Mouse (Mus musculus): ENCODE data around the gene Atg13. TPM values are rescaled to one million over a fixed set of nuclear protein-coding genes. Genes with fewer than 3 reads are reported as not detected.

Atg13 gene
- polyA plus RNA-seq (2017; shearing (Covaris generic)) = 66.2 TPM

DNA sequence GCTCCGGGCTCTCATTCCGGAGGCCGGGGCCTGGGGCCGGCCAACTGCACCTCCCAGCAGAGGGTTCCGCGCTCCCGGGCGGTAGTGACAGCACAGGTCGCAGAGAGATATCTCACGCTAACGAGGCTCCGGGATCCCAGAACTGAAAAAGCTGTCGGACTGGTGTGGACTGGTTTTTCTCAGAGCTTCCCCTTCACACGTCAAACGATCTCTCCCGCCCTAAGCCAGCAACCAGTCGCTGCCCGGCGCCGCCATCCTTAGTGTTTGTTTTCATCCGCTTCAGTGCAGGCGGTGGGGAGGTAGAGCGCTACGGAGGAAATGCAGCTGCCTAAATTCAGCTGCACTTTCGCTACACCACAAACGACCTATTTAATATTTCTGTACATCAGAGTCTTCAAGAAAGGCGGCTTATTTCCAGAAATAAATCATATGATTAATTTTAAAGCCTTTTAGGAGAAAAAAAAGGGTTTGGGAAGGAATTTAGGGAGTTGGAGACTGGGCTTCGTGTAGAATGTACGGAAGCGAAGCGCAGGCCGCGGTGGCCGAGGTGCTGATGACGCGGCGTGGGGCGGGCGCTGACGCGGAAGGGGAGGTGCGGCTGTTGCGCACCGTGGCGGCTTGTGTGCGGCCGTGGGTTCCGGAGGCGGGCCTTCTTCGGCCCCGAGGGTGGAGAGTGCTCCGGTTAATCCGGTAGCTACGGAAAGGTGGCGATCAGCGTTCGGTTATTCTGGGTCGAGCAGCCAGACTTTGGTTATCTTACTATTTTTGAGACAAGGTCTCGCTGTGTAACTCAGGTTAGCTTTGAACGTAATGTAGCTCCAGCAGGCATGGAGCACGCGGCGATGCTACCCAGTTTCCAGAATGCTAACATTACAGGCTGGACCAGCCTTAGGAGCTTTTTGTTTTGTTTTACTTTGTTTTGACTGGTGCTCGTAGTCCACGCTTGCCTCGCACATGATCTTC lies at the start of gene Atg13, which contains the start of gene Harbi1:
Gene Atg13 (minus strand): TSS at position 305 of the 963 bp plus-strand sequence.
Gene Harbi1 (plus strand): TSS at position 581 of the 963 bp plus-strand sequence.

DNA sequence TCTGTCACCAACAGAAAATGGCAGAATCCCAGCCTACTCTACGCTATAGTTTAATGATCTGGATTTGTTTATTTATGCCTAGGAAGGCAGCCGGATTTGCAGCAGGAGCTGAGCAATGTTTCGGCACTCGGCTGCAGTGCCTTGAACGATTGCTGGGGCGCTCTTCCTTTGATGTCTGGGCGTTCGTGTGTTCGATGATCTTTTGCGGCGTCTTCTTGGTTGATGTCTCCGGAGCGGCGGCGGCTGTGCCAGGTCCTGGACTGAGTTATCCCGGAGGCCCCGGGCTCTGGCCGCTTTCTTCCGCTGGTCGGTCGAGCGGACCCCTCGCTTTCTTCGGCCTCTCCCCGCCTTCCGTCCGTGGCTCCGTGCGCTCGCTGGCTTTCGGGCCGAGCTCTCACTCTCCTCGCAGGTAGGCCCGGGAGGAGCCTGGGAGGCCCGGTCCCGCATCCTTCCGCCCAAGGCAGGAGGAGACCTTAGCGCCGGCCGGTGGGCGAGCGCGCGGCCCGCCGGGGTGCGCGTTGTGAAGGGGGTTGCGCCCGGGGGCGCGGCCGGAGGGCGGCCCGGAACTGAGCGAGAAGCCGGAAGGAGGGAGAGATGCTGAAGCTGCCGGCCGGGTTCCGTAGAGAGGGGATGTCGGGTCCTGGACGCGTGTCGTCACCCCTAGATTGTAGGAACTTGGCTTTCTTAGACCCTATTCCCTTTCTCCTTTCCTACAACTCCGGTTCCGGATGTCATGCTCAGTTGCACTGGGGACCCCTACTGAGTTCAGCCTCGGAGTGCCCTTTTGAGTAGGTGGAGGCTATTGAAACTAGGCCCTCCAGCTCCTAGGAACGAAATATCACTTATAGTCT lies 19.8 kb upstream of the Atg13 start, which contains the start of gene Ambra1:
Gene Ambra1 (plus strand): TSS at position 164 of the 851 bp plus-strand sequence.

DNA sequence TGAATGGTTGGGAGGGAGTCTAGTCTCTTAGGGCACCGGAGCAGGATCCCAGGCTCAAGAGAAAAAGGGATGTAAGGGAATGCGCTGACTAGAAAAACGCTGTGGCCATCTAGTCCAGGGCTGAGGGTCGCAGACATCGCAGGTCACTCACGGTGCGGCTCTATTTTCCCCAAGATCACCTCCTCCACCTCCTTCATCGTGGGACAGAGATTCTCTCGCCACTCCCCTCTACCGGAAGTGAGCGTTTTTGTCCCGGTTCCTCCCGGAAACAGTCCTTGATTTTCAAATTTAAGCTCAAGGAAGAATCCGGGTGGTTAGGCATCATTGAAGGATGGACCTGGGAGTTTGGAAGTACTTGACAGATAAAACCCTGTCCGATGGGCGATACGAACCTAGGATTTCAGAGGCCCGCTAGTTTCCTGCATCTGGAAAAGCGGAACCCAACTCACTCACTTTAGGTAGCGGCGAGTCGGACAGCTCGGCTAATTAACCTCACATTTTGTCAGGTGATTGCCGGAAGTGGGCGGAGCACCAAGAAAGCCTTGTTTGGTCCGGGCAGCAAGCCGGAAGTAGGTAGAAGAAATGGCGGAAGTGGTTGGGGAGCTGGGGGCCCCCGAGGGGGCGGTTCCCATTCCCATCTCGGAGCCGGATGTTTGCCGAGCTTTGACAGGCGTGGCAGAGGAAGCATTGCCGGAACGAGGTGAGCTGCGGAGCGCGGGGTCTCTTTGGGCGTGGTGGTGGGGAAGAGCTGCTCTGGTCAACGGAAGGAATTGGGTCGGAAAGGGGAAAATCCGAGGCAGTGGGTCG lies 60.6 kb downstream of the Atg13 start, which contains the start of the genes Zfp408 and Arhgap1:
Gene Zfp408 (minus strand): TSS at position 239 of the 807 bp plus-strand sequence.
Gene Arhgap1 (plus strand): TSS at position 308 of the 807 bp plus-strand sequence.

DNA sequence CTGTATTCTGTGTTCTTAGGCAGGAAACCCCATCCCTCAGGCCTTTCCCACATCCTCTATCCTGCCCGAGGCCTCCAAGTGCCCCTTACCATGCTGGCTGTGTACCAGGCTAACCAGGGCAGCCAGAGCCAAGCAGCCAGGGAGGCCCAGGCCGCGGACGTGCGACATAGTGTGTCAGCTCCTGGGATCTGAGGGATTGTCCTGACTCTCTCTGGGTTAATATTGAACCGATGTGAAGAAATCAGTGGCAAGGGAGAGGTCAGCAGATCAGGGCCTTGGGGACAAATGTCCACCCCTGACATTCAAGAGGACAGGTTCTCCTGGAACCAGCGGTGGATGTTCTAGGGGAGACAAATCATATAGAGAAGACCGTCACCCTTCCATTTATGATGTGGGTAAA lies 74.1 kb downstream of the Atg13 start, which contains the start of gene F2:
Gene F2 (minus strand): TSS at position 186 of the 400 bp plus-strand sequence.

Other genes starting within 250 kb of the Atg13 start
- gene Ckap5, start 183.8 kb downstream of the Atg13 start, polyA plus RNA-seq (2017; shearing (Covaris generic)) = 29.7 TPM
- gene F2, start 74.2 kb downstream of the Atg13 start, polyA plus RNA-seq (2017; shearing (Covaris generic)) = not detected
- gene Zfp408, start 60.8 kb downstream of the Atg13 start, polyA plus RNA-seq (2017; shearing (Covaris generic)) = 26.9 TPM
- gene Arhgap1, start 60.7 kb downstream of the Atg13 start, polyA plus RNA-seq (2017; shearing (Covaris generic)) = 237 TPM
- gene Harbi1, start 276 bp upstream of the Atg13 start, polyA plus RNA-seq (2017; shearing (Covaris generic)) = 8.4 TPM
- 56.5 TPM for gene Ambra1, start 19.6 kb upstream of the Atg13 start, polyA plus RNA-seq (2017; shearing (Covaris generic))
- 0.32 TPM for gene Chrm4, start 216.7 kb upstream of the Atg13 start, polyA plus RNA-seq (2017; shearing (Covaris generic))
- gene Mdk, start 221.7 kb upstream of the Atg13 start, polyA plus RNA-seq (2017; shearing (Covaris generic)) = 0.62 TPM
- not detected for gene Gm9821, start 235.1 kb upstream of the Atg13 start, polyA plus RNA-seq (2017; shearing (Covaris generic))